Mouse (Mus musculus) granulocyte monocyte progenitor cell, adult 5-6 weeks (primary cell): Measurements from ENCODE around the gene Layn. TPM values are rescaled to one million over a fixed set of nuclear protein-coding genes. Genes with fewer than 3 reads are reported as not detected.

Experiments
- ATAC-seq: replicated peaks from 2 replicates; pipeline ENCODE4 v1.8.0; 2016; ENCODE audit warnings: mild to moderate bottlenecking, moderate TSS enrichment, inconsistent platforms; ENCODE audit not compliant: poor library complexity, severe bottlenecking
- total RNA-seq, 2 experiments: library from RNA; stranded (forward) in 1 of 2; stranded (reverse) in 1 of 2; fragments of 200-712, 200-1000 nt in 1 of 2; fragments of >200 nt in 1 of 2; fragmentation: Nextera tagmentation in 1 of 2; gene quantifications; 2 replicates each; pipeline ENCODE4 v1.2.3; 2014 to 2017

Gene Layn
- total RNA-seq, 2 experiments from 2014 or later, result 5.2 to 17.6 TPM

DNA sequence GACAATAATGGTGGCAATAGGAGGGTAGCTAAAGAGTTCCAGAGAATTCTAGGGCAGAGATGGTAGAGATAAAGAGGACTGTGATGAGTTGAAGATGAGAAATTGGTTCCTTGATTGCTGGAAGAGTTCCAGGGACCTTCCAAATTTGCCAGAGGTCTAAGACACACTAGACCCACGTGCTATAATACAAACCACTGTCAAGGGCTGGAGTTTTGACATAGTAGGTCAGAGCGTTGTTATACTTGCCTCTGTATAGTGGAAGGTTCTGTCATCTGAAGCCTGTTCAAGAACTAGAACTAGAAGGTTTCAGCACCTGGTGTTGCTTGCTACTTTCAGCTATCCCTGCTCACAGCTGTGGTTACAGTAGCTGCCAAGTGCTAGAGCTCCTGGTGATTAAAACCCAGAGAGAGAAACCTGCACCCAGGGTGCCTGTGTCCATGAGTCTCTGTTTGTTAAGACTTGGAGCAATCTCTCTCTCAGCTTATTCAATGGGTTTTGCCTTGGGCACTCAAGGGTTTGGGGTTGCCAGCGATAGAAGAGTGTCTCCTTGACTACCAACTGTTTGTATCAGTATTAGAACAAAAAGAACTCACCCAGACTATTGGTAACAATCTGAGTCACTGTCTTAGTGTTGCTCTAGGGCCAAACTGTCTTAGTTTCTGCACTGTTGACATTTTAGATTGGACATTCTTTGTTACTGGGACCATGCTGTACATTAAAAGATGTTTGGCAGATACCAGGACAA lies 43.9 kb downstream of the Layn start:
- ATAC-seq, result 0 out of 2 replicates have a peak, but pooled peaks have one; percentile 8

DNA sequence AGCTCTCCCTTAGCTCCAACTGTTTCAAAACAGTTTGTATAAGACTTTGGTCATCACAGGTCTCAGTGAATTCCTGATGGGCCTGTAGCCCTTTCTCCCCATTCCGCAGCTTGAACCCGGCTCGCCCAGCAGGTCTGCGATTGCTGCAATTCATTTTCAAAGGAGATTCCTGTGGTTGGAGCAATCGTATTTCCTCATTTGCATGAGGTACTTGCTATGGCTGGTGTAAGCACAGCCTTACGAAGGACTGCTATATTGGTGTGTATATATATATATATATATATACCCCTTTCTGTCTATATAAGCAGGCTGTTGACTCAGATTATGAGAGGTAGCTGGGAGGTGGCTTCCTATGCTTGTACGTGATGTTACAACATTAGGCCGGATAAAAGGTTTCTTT lies 44.6 kb downstream of the Layn start:
- ATAC-seq, result peak; percentile 84

DNA sequence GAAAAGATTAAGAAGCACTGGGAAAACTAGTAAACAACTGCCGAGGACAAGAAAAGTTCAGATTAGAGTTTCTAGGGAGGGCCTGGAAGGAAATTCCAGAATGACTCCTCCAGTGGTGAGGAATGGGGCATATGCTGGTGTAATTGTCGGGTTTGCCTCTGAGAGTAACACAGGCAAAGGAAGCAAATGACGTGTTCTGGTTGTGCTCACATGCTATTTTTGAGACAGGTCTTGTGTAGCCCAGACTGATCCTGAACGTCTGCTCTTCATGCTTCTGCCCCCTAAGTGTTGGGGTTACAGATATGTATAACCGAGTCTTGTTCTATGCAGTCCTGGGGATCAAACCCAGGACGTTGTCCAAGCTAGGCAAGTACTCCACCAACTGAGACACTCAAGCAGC lies 45.3 kb downstream of the Layn start:
- no peak for ATAC-seq

GRCm38 (mm10) chr9:51030147-51030546 lies 46.7 kb downstream of the Layn start:
- peak; percentile 91 for ATAC-seq

- ATAC-seq, result no peak
Measured at GRCm38 (mm10) chr9:51026952-51027351, 49.9 kb downstream of the Layn start.

DNA sequence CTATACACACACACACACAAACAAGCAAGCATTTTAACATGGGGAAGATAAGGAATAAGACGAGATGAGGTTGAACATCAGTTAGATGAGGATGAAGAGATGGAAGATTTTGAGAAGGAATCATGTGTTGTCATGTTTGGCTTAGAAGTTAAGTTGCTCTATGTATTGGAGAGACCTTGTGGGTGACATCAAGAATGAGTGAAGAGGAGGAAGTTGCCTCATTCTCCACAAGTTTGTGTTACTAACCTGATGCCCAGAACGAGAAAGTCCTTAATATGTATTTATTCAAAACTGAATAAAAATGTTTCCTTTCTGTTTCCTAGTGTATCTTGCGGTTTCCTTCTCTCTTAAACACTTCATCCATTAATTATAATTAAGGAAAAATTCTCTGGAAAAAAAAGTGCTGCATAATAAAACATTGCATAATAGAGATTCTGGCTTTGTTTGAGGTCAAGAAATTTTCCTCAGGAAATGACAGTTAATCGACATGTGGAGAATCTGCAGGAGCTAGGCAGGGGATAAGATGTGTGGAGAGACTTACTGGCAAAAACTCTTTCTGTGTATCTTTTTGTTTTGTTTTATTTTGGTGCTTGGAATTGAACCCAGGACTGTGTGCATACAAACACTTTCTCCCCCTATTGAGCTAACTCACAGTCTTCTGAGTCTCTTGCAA lies 55.6 kb downstream of the Layn start:
- peak; percentile 83 for ATAC-seq

DNA sequence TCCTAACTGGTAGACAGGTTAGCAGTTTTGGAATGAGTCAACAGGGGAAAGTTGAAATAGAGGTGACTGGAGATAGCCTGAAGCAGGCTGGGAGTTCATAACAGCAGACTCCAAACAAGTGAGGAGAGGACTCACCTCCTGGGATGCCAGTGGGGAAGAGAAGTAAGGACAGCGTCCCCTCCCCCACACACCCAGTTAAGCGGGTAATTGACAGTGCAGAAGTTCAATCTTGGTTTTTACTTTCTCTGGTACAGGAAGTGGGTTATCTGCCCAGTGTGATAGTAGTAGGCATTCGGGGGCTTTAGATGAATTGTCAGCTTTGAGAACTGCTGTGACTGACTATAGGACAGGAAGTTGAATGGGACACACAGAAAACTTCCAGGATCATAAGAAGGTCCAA lies 56.5 kb downstream of the Layn start:
- ATAC-seq, result peak; percentile 69

DNA sequence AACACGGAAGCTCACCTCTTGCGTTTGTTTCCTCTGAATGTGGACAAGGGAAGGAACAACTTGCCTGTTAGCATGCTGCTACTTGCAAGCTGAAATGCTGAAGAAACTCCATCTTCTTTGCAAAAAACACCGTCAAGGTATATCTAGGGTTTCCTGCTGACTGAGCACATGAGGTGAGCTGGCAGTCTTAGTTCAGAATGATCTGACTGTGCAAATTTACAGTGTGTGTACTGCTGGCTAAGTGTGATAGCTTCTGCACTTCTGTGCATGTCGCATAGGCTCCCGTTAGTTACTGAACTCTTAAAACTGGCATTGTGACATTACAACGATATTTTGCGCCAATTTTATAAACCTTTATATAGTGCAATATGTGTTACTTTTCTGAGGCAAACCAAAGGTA lies 57.2 kb downstream of the Layn start:
- no peak for ATAC-seq

DNA sequence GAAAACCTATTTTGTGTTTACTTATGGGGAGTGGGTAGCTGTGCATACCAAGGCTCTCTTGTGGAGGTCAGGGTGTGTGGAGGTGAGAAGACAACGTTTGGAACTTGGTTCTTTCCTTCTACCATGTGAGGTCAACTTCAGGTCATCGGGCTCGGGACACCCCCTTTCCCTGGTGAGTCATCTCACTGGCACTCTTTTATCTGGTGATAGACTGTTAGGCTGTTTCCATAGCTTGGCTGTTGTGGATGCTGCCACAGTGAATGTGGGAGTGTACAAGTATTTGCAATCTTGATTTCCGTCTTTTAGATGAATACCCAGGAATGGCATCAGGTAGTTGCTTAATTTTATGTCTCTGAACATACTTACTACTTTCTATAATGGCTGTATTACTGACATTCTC lies 61.2 kb downstream of the Layn start:
- ATAC-seq, result no peak

DNA sequence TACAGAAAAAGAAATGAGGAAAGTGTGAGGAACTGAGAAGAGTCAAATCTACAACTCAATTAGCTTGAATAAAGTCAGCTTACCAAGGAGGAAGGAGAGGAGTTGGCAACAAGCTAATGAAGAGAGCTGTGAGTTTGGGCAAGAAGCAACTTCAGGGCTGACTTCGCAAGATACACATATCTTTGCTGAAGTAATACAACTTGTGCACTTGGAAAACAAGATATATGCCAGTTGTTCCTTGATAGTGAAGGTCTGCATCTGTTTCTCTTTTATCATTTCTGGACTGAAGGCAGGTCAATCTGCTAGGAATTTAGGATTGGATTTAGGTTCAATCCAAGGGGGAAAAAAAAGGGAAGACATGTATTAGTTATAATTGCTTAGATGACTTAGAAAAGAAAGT lies 63.2 kb downstream of the Layn start:
- ATAC-seq, result no peak

- no peak for ATAC-seq
Measured at GRCm38 (mm10) chr9:51009656-51009950, 67.3 kb downstream of the Layn start.

- peak; percentile 91 for ATAC-seq
Measured at GRCm38 (mm10) chr9:51008841-51009655, 67.8 kb downstream of the Layn start, which contains the start of gene Sik2. Sik2 (minus strand) TSS chr9:51009073.

DNA sequence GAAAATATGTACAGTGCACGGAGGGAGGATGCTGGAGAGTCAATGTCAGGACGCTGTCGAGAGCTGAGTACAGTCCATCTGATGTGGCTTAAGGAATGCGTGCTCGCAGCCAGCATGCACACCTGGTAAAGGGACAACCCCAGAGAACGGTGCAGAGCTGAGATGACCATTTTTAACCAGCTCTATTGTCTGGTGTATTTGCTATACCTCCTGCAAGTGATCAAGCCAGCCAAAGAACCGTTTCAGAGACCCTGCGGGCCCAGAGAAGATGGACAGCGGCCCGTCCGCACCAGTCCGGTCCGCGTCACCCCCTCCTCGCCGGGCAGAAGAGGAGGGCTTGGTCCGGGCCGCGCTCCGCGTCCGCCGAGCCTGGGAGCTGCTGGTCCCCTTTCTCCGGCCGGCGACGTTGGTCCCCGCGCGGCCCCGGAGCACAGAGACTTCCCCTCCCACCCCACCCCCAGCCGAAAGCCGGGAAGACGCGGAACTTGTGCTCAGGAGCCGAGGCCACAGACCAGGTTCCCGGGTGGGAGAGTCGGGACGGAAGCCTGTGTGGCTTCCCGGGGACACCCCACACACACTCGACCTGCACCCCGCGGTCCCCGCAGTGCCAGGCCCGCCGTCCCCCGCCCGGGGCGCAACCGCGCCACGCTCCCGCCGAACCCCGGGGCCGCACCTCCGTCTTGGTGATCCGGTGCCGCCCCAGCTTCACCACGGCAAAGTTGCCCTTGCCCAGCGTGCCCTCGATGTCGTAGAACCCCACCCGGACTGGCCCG lies 68.6 kb downstream of the Layn start:
- peak; percentile 26 for ATAC-seq

- no peak for ATAC-seq
Measured at GRCm38 (mm10) chr9:51007726-51008067, 69.2 kb downstream of the Layn start.

- peak; percentile 21; the same call in 1 of the 2 replicates for ATAC-seq
Measured at GRCm38 (mm10) chr9:51006846-51007245, 70.0 kb downstream of the Layn start.

Other genes starting within 250 kb of the Layn start
- gene Ppp2r1b, start 231.8 kb downstream of the Layn start, total RNA-seq (2014; fragmentation: Nextera tagmentation), result 32.3 and 37.3 TPM in 2 replicates
- 42.6 and 42.8 TPM in 2 replicates for gene Ppp2r1b, start 231.8 kb downstream of the Layn start, total RNA-seq (2017)
- gene Sik2, start 68.0 kb downstream of the Layn start, total RNA-seq (2014; fragmentation: Nextera tagmentation), result 42.5 and 55.4 TPM in 2 replicates
- 15.5 and 17.5 TPM in 2 replicates for gene Sik2, start 68.0 kb downstream of the Layn start, total RNA-seq (2017)
- gene Btg4, start 16.2 kb downstream of the Layn start, total RNA-seq (2014; fragmentation: Nextera tagmentation), result not detected in 2 replicates
- gene Btg4, start 16.2 kb downstream of the Layn start, total RNA-seq (2017), result not detected in 2 replicates
- not detected in 2 replicates for gene 4833427G06Rik, start 25.0 kb upstream of the Layn start, total RNA-seq (2014; fragmentation: Nextera tagmentation)
- gene 4833427G06Rik, start 25.0 kb upstream of the Layn start, total RNA-seq (2017), result not detected in 2 replicates
- 0.70 TPM in 1 of 2 replicates, not detected in the other for gene Gm32742, start 88.4 kb upstream of the Layn start, total RNA-seq (2014; fragmentation: Nextera tagmentation)
- gene Gm32742, start 88.4 kb upstream of the Layn start, total RNA-seq (2017), result 0.21 and 0.26 TPM in 2 replicates
- gene Pou2af1, start 136.6 kb upstream of the Layn start, total RNA-seq (2014; fragmentation: Nextera tagmentation), result not detected in 2 replicates
- gene Pou2af1, start 136.6 kb upstream of the Layn start, total RNA-seq (2017), result not detected in 2 replicates
- 1.1 TPM in 1 of 2 replicates, not detected in the other for gene Colca2, start 201.5 kb upstream of the Layn start, total RNA-seq (2014; fragmentation: Nextera tagmentation)
- not detected in 2 replicates for gene Colca2, start 201.5 kb upstream of the Layn start, total RNA-seq (2017)